Mouse (Mus musculus) neural tube, embryonic 11.5 days (tissue): ENCODE data around the gene Pbx4. TPM values are rescaled to one million over a fixed set of nuclear protein-coding genes. Genes with fewer than 3 reads are reported as not detected.

ENCODE experiments used
- ATAC-seq: fragments of 200-750 bp; cut with Nextera tagmentation; 2 replicates; pipeline ENCODE4 v1.8.0; 2017; ENCODE audit warnings: moderate number of reproducible peaks, mild to moderate bottlenecking, moderate TSS enrichment, moderate library complexity; ENCODE audit not compliant: insufficient read depth, low FRiP score, low TSS enrichment
- DNase-seq: peaks from one replicate; pipeline ENCODE4 v3.0.0-alpha.2; 2015; ENCODE audit warnings: low spot score
- H3K27ac ChIP-seq: fragments of 300-500 bp; sonication (generic); 2 replicates; pipeline ENCODE4 v1.5.1; 2014; ENCODE audit warnings: low read depth, mild to moderate bottlenecking, low read length
- H3K27me3 ChIP-seq: fragments of 300-500 bp; sonication (generic); 2 replicates; pipeline ENCODE4 v1.6.1; 2014; ENCODE audit warnings: mild to moderate bottlenecking, low read length, mixed read lengths; ENCODE audit not compliant: control insufficient read depth, insufficient read depth
- H3K36me3 ChIP-seq: fragments of 300-500 bp; sonication (generic); 2 replicates; pipeline ENCODE4 v1.6.1; 2014; ENCODE audit warnings: mild to moderate bottlenecking, low read length, moderate library complexity, mixed read lengths; ENCODE audit not compliant: control insufficient read depth, insufficient read depth
- H3K4me1 ChIP-seq: fragments of 300-500 bp; sonication (generic); 2 replicates; pipeline ENCODE4 v1.6.1; 2014; ENCODE audit warnings: low read length, mixed read lengths; ENCODE audit not compliant: control insufficient read depth, insufficient read depth
- H3K4me2 ChIP-seq: fragments of 300-500 bp; sonication (generic); 2 replicates; pipeline ENCODE4 v1.6.1; 2014; ENCODE audit warnings: low read depth, mild to moderate bottlenecking, moderate library complexity
- H3K4me3 ChIP-seq: fragments of 300-500 bp; sonication (generic); 2 replicates; pipeline ENCODE4 v1.5.1; 2014; ENCODE audit warnings: low read depth, low read length
- H3K9ac ChIP-seq: fragments of 300-500 bp; sonication (generic); 2 replicates; pipeline ENCODE4 v1.6.1; 2014; ENCODE audit warnings: mild to moderate bottlenecking, low read length
- H3K9me3 ChIP-seq: fragments of 300-500 bp; sonication (generic); 2 replicates; pipeline ENCODE4 v1.6.1; 2016; ENCODE audit warnings: low read length; ENCODE audit not compliant: control insufficient read depth
- WGBS: fragments of 180-500 bp; shearing (Covaris S2); extraction: QIAGEN DNeasy Blood & Tissue Kit; methylation state at CpG from one replicate; pipeline ENCODE4 v1.1.7; 2014; 5-methylcytosine and 5-hydroxymethylcytosine counted together
- polyA plus RNA-seq: library from polyadenylated mRNA; unstranded; fragments of >200 nt; fragmentation: Nextera tagmentation; extraction: Ambion mirVana; gene quantifications from 2 replicates; pipeline ENCODE4 v1.2.1, GENCODE M21; 2014

Pbx4 gene
- polyA plus RNA-seq, 1 experiment from 2014 or later = 31.2 TPM

DNA sequence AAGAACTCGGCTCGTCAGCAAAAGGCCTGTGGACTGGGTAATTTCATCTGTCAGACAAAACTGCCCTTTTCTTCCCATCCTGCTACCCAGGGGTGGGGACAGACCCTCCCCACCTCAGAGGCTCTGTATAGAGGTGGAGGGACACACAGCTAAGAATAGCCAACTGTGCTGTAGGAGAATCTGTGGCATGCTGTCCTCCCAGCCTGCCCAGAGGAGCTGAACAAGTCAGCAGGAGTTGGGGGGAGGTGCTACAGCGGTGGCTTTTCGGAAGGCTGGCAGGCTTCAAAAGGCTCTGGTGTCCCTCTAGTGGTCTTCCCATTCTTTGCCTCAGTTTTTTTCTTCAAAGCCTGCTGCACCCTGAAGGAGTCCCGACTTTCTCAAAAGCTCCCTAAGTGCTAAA lies 83.5 kb downstream of the Pbx4 start:
- Histone ChIP-seq H3K27me3 (no peaks in the 10 kb centered on the region), H3K4me3 (no peak overlapping the region), H3K4me2 (no peak overlapping the region), H3K9ac (no peak overlapping the region), H3K9me3 (no peaks in the 10 kb centered on the region), H3K27ac (no peak overlapping the region), H3K4me1 (peaks cover 5% of the 10 kb centered on the region; the same call in 1 of the 2 replicates), H3K36me3 (peaks cover 20% of the 10 kb centered on the region)
- no peak for ATAC-seq
- no peak for DNase-seq
- WGBS = 65% methylated on average over 5 of the region's 5 CpGs

DNA sequence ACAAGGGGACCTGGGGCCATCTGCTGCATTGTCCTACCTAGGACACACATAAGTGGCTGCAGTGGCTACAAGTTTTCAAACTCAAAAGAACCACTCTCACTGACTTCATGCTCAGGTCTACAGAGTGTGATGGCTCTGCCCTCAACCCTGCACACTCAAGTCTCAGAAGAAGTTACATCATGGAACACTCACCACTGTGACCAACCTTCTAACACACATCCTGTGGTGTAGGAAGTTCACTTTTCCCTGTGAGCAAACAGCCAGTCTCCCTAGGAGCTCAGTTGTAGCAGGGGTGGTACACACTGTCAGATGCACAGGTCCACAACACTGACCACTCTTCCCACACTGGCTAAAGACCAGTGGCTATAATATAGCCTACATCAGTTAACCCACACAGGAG lies 86.2 kb downstream of the Pbx4 start:
- Histone ChIP-seq H3K4me2 (no peak overlapping the region), H3K27ac (no peak overlapping the region), H3K4me3 (no peak overlapping the region), H3K9me3 (no peaks in the 10 kb centered on the region), H3K27me3 (no peaks in the 10 kb centered on the region), H3K9ac (no peak overlapping the region), H3K4me1 (peaks cover 11% of the 10 kb centered on the region; the same call in 1 of the 2 replicates), H3K36me3 (peaks cover 9% of the 10 kb centered on the region)
- DNase-seq (no peak), ATAC-seq (no peak)

DNA sequence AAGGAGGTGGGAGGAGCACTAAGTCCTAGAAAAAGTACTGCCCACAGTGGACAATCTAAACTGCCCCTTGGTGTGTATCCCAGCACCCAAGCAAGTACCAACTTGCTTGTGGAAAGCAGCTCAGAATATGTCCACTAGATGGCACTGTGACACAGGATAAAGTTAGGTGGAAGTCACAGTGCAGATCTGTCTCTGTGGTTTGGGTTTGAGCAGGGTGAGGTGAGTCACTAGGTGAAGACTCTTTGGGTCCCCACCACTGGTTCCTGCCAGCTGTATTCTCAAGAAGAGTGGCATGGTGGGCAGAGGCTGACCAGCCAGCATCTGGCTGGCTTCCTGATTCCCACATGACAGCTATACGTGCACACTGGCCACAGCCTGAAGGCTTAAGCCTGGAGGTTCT lies 86.7 kb downstream of the Pbx4 start:
- ATAC-seq (peak; percentile 46; the same call in 1 of the 2 replicates), DNase-seq (peak; percentile 69)
- H3K4me3 ChIP-seq = no peak overlapping the region
- no peak overlapping the region for H3K4me2 ChIP-seq
- H3K27ac ChIP-seq = no peak overlapping the region
- peaks cover 11% of the 10 kb centered on the region; the same call in 1 of the 2 replicates for H3K4me1 ChIP-seq
- H3K9ac ChIP-seq = no peak overlapping the region
- no peaks in the 10 kb centered on the region for H3K27me3 ChIP-seq
- WGBS = 92% methylated on average over 1 of the region's 1 CpGs
- no peaks in the 10 kb centered on the region for H3K9me3 ChIP-seq
- peaks cover 8% of the 10 kb centered on the region for H3K36me3 ChIP-seq

- DNase-seq = peak; percentile 78
- peaks cover 11% of the 10 kb centered on the region; the same call in 1 of the 2 replicates for H3K4me1 ChIP-seq
- H3K4me3 ChIP-seq = no peak overlapping the region
- H3K9me3 ChIP-seq = no peaks in the 10 kb centered on the region
- WGBS = 49% methylated on average over 11 of the region's 11 CpGs
- peak overlapping the region; percentile 21 for H3K27ac ChIP-seq
- no peak overlapping the region for H3K4me2 ChIP-seq
- 0 out of 2 replicates have a peak overlapping the region, but pooled peaks have one; percentile 24 for H3K9ac ChIP-seq
- no peaks in the 10 kb centered on the region for H3K27me3 ChIP-seq
- ATAC-seq = peak; percentile 78
- peaks cover 2% of the 10 kb centered on the region; the same call in 1 of the 2 replicates for H3K36me3 ChIP-seq
These were observed 87.8 kb downstream of the Pbx4 start for GRCm38 (mm10) chr8:69919876-69920662.

GRCm38 (mm10) chr8:69921141-69921540 lies 88.8 kb downstream of the Pbx4 start:
- ATAC-seq (no peak), DNase-seq (no peak)
- peaks cover 11% of the 10 kb centered on the region; the same call in 1 of the 2 replicates for H3K4me1 ChIP-seq
- no peaks in the 10 kb centered on the region for H3K9me3 ChIP-seq
- H3K4me3 ChIP-seq = no peak overlapping the region
- H3K27me3 ChIP-seq = no peaks in the 10 kb centered on the region
- no peak overlapping the region for H3K9ac ChIP-seq
- 92% methylated on average over 2 of the region's 2 CpGs for WGBS
- no peak overlapping the region for H3K4me2 ChIP-seq
- peak overlapping the region; percentile 42 for H3K27ac ChIP-seq
- H3K36me3 ChIP-seq = peaks cover 2% of the 10 kb centered on the region; the same call in 1 of the 2 replicates

Other genes starting within 250 kb of the Pbx4 start
- 34.4 and 35.2 TPM in 2 replicates for gene Zfp868, start 206.9 kb upstream of the Pbx4 start, polyA plus RNA-seq
- 1.8 and 2.6 TPM in 2 replicates for gene Zfp964, start 178.0 kb upstream of the Pbx4 start, polyA plus RNA-seq
- 37.0 and 37.1 TPM in 2 replicates for gene Zfp869, start 121.8 kb upstream of the Pbx4 start, polyA plus RNA-seq
- 7.6 and 8.8 TPM in 2 replicates for gene Zfp963, start 82.5 kb upstream of the Pbx4 start, polyA plus RNA-seq
- gene Gm20422, start 57.6 kb upstream of the Pbx4 start, polyA plus RNA-seq = 0.36 TPM in 1 of 2 replicates, not detected in the other
- 47.7 and 50.1 TPM in 2 replicates for gene Atp13a1, start 41.3 kb upstream of the Pbx4 start, polyA plus RNA-seq
- gene Zfp866, start 41.3 kb upstream of the Pbx4 start, polyA plus RNA-seq = 39.5 and 42.0 TPM in 2 replicates
- gene Gmip, start 23.8 kb upstream of the Pbx4 start, polyA plus RNA-seq = 10.9 and 14.2 TPM in 2 replicates
- gene Lpar2, start 10.1 kb upstream of the Pbx4 start, polyA plus RNA-seq = 0.73 and 1.2 TPM in 2 replicates
- 0.47 and 0.86 TPM in 2 replicates for gene Cilp2, start 55.2 kb downstream of the Pbx4 start, polyA plus RNA-seq
- 4.1 and 4.8 TPM in 2 replicates for gene Tssk6, start 69.7 kb downstream of the Pbx4 start, polyA plus RNA-seq
- gene Ndufa13, start 70.1 kb downstream of the Pbx4 start, polyA plus RNA-seq = 151 and 161 TPM in 2 replicates
- gene Yjefn3, start 70.2 kb downstream of the Pbx4 start, polyA plus RNA-seq = 3.7 and 5.0 TPM in 2 replicates
- 80.7 and 92.7 TPM in 2 replicates for gene Gatad2a, start 163.9 kb downstream of the Pbx4 start, polyA plus RNA-seq
- 57.3 and 62.1 TPM in 2 replicates for gene Mau2, start 210.2 kb downstream of the Pbx4 start, polyA plus RNA-seq
- 39.2 and 39.5 TPM in 2 replicates for gene Sugp1, start 210.3 kb downstream of the Pbx4 start, polyA plus RNA-seq
- gene Tm6sf2, start 240.4 kb downstream of the Pbx4 start, polyA plus RNA-seq = 0.53 and 1.3 TPM in 2 replicates